Mouse (Mus musculus): Measurements from ENCODE around the gene Tfdp2. TPM values are rescaled to one million over a fixed set of nuclear protein-coding genes. Genes with fewer than 3 reads are reported as not detected.

The Tfdp2 gene
- polyA plus RNA-seq (2012; ENCODE audit: low replicate concordance), result 2.7 and 4.6 TPM in 2 replicates

DNA sequence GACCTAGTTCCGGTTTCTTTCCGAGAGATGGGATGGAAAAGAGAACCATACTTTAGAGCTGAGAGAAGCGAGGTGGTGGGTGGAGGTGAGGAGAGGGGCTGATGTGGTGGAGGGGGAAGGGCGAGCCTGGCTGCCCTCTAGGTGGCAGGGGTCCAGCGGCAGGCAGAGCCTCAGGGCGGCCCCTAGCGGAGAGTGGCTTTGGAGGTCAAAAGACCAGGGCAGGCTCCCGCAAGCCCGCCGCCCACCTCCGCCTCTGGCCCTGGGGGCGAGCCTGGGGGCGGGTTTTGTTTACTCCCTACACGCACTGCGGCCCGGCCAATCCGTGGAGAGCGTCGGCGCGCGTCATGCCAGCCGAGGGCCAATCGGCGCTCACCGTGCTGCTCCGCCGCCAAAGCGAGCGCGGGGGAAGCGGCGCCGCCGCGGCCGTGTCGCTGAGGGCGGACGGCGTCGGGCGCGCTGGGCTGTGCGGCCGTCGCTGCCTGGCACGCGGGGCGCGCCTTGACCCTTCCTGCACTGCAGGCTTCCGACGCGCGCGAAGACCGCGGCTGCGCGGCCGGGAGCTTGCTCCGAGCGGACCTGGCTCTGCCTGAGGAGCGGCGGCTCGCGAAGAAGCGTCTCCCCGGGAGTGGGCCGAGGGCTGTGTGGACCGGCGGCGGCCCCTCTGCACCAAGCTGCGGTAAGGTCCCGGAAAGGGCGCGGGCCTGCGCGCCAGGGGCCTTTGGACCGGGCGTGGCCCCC, at the start of gene Tfdp2:
Tfdp2 (plus strand) TSS at position 391 of the 738 bp plus-strand sequence.

DNA sequence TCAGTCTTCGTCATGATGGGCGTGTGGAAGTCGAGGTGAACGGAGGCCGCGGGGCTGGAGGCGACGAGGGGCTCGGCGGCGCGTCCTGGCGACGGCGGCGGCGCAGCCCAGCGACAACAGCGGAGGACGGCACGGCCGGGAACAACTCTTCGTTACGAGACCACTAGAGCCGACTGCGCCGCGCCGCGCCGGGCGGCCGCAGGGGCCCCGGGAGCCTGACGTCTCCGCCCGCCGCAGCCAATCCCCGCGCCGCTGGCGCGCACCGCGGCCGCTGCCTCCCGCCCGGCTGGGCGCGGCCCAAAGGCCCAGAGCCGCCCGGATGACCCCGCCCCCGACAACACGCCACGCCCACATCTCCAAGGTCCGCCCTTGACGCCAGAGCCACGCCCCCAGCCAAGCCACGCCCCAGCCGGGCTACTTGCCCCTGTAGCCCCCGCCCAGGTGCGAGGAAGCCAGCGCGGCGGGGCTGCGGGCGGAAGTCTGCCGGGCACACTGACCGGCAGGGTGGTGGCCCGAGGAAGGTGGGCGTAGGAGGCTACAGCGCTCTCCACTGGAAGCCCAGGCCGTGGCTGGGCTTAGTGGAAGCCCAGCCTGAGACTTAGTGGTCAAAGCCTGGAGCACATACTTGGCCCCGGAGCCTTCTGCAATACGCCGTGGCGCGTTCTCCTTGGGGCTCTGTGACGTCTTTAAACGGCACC, 168.2 kb downstream of the Tfdp2 start, which contains the start of gene Atp1b3:
Atp1b3 (minus strand) TSS at position 302 of the 698 bp plus-strand sequence.

Other genes starting within 250 kb of the Tfdp2 start
- gene Xrn1, start 241.5 kb upstream of the Tfdp2 start, polyA plus RNA-seq (2012; ENCODE audit: low replicate concordance), result 0.56 and 3.3 TPM in 2 replicates
- 0.17 and 0.46 TPM in 2 replicates for gene Gk5, start 76.9 kb upstream of the Tfdp2 start, polyA plus RNA-seq (2012; ENCODE audit: low replicate concordance)
- 181 and 203 TPM in 2 replicates for gene Atp1b3, start 168.2 kb downstream of the Tfdp2 start, polyA plus RNA-seq (2012; ENCODE audit: low replicate concordance)